Mouse (Mus musculus) small intestine, adult 2 months (tissue): ENCODE results near the gene Angptl8. TPM values are rescaled to one million over a fixed set of nuclear protein-coding genes. Genes with fewer than 3 reads are reported as not detected.

Source experiments
- H3K27ac ChIP-seq: fragments of 200-500 bp; 2 replicates; pipeline ENCODE4 v1.5.1; 2012; ENCODE audit warnings: low read depth, low read length, control low read depth, inconsistent platforms; ENCODE audit not compliant: insufficient read depth
- H3K27me3 ChIP-seq: fragments of 200-500 bp; 2 replicates; pipeline ENCODE4 v1.6.1; 2012; ENCODE audit warnings: mild to moderate bottlenecking, moderate library complexity, low read length, inconsistent platforms; ENCODE audit not compliant: control insufficient read depth, insufficient read depth
- H3K36me3 ChIP-seq: fragments of 200-500 bp; 2 replicates; pipeline ENCODE4 v1.6.1; 2012; ENCODE audit warnings: mild to moderate bottlenecking, low read length, control low read depth, inconsistent platforms; ENCODE audit not compliant: control insufficient read depth, insufficient read depth
- H3K4me1 ChIP-seq: fragments of 200-500 bp; 2 replicates; pipeline ENCODE4 v1.6.1; 2012; ENCODE audit warnings: low read length, inconsistent platforms, mixed read lengths; ENCODE audit not compliant: control insufficient read depth, insufficient read depth, insufficient read length
- H3K4me3 ChIP-seq: fragments of 200-500 bp; 2 replicates; pipeline ENCODE4 v1.5.1; 2012; ENCODE audit warnings: low read depth, mild to moderate bottlenecking, control low read depth, inconsistent platforms, low read length, moderate library complexity
- CTCF ChIP-seq: fragments of 200-500 bp; IDR thresholded peaks from 2 replicates; pipeline ENCODE4 v1.5.1; 2012; ENCODE audit warnings: low read depth, mild to moderate bottlenecking, control low read depth, inconsistent platforms, low read length, moderate library complexity, mixed read lengths; ENCODE audit not compliant: insufficient replicate concordance, insufficient read length; ENCODE audit errors: extremely low read depth
- POLR2A ChIP-seq: fragments of 200-500 bp; IDR thresholded peaks from 2 replicates; pipeline ENCODE4 v1.6.1; 2012; ENCODE audit warnings: low read depth, mild to moderate bottlenecking, control low read depth, inconsistent platforms, low read length, moderate library complexity
- WGBS: fragments of 180-500 bp; shearing (Covaris S2); methylation state at CpG from one replicate; pipeline ENCODE4 v1.1.7; 2018; 5-methylcytosine and 5-hydroxymethylcytosine counted together
- polyA plus RNA-seq: library from polyadenylated mRNA; depleted of rRNA; stranded (reverse); fragments of >200 nt; gene quantifications from 2 replicates; pipeline ENCODE4 v1.2.3, GENCODE M21; 2012

The Angptl8 gene
- polyA plus RNA-seq, 1 experiment, result 10.2 TPM

GRCm38 (mm10) chr9:21811170-21811569, 24.1 kb upstream of the Angptl8 start:
- WGBS, result 79% methylated on average over 5 of the region's 5 CpGs
- Histone ChIP-seq H3K4me1 (no peaks in the 10 kb centered on the region), H3K27ac (no peak overlapping the region), H3K27me3 (no peaks in the 10 kb centered on the region), H3K36me3 (peaks cover 17% of the 10 kb centered on the region; the same call in 1 of the 2 replicates), H3K4me3 (no peak overlapping the region)
- TF ChIP-seq POLR2A, result no peak
- no peak for TF ChIP-seq CTCF

GRCm38 (mm10) chr9:21816716-21817305, 18.5 kb upstream of the Angptl8 start:
- no peak overlapping the region for H3K4me3 ChIP-seq
- WGBS, result 74% methylated on average over 9 of the region's 9 CpGs
- TF ChIP-seq POLR2A, result no peak
- no peak for TF ChIP-seq CTCF
- no peaks in the 10 kb centered on the region for H3K27me3 ChIP-seq
- no peak overlapping the region for H3K27ac ChIP-seq
- H3K4me1 ChIP-seq, result no peaks in the 10 kb centered on the region
- peaks cover 21% of the 10 kb centered on the region; the same call in 1 of the 2 replicates for H3K36me3 ChIP-seq

GRCm38 (mm10) chr9:21818125-21818524, 17.2 kb upstream of the Angptl8 start:
- Histone ChIP-seq H3K27ac (no peak overlapping the region), H3K4me3 (no peak overlapping the region), H3K4me1 (no peaks in the 10 kb centered on the region), H3K36me3 (peaks cover 20% of the 10 kb centered on the region; the same call in 1 of the 2 replicates), H3K27me3 (no peaks in the 10 kb centered on the region)
- no peak for TF ChIP-seq POLR2A
- no peak for TF ChIP-seq CTCF
- WGBS, result 75% methylated on average over 4 of the region's 4 CpGs

- no peaks in the 10 kb centered on the region for H3K4me1 ChIP-seq
- H3K36me3 ChIP-seq, result peaks cover 19% of the 10 kb centered on the region; the same call in 1 of the 2 replicates
- no peak overlapping the region for H3K4me3 ChIP-seq
- TF ChIP-seq CTCF, result no peak
- TF ChIP-seq POLR2A, result no peak
- no peaks in the 10 kb centered on the region for H3K27me3 ChIP-seq
- no peak overlapping the region for H3K27ac ChIP-seq
- 92% methylated on average over 6 of the region's 6 CpGs for WGBS
These were observed 16.7 kb upstream of the Angptl8 start for GRCm38 (mm10) chr9:21818561-21818960.

GRCm38 (mm10) chr9:21819181-21819729, 16.1 kb upstream of the Angptl8 start:
- no peaks in the 10 kb centered on the region for H3K4me1 ChIP-seq
- H3K36me3 ChIP-seq, result peaks cover 19% of the 10 kb centered on the region; the same call in 1 of the 2 replicates
- H3K4me3 ChIP-seq, result no peak overlapping the region
- WGBS, result 88% methylated on average over 2 of the region's 2 CpGs
- H3K27ac ChIP-seq, result no peak overlapping the region
- no peaks in the 10 kb centered on the region for H3K27me3 ChIP-seq
- TF ChIP-seq CTCF (no peak), POLR2A (no peak)

GRCm38 (mm10) chr9:21820183-21820582, 15.1 kb upstream of the Angptl8 start:
- Histone ChIP-seq H3K4me1 (no peaks in the 10 kb centered on the region), H3K36me3 (peaks cover 12% of the 10 kb centered on the region; the same call in 1 of the 2 replicates), H3K27me3 (no peaks in the 10 kb centered on the region), H3K27ac (no peak overlapping the region), H3K4me3 (no peak overlapping the region)
- no peak for TF ChIP-seq CTCF
- TF ChIP-seq POLR2A, result no peak
- 80% methylated on average over 12 of the region's 12 CpGs for WGBS

- Histone ChIP-seq H3K27me3 (no peaks in the 10 kb centered on the region), H3K36me3 (peaks cover 1% of the 10 kb centered on the region; the same call in 1 of the 2 replicates), H3K4me1 (no peaks in the 10 kb centered on the region), H3K4me3 (no peak overlapping the region), H3K27ac (no peak overlapping the region)
- TF ChIP-seq CTCF (no peak), POLR2A (no peak)
- WGBS, result 71% methylated on average over 6 of the region's 6 CpGs
These were observed 12.6 kb upstream of the Angptl8 start for GRCm38 (mm10) chr9:21822686-21823085.
